8 mouse cellular contexts compared by ENCODE assay signal in genomic region chr14:21990321-21991021, GRCm38 (mm10). TPM values are rescaled to one million over a fixed set of nuclear protein-coding genes. Genes with fewer than 3 reads are reported as not detected.
DNase-seq lines count a peak whose midpoint lies in the region; ATAC-seq and TF ChIP-seq lines count a peak whose summit lies in the region.

No protein-coding gene starts in this region.

- intact Hi-C loops in gastrocnemius, postnatal 14 days (cut with DNase I; ENCODE audit: low total_unique reads) = no loop called here

- no peak for TF ChIP-seq POLR2A in embryonic fibroblast, embryonic 13.5 days (IDR thresholded peaks at IDR 0.05; ENCODE audit: low read depth, low read length)
- TF ChIP-seq POLR2A in lung, adult 2 months (IDR thresholded peaks at IDR 0.05; ENCODE audit: borderline replicate concordance, extremely low read depth, low read depth, low read length) = no peak
- TF ChIP-seq POLR2A in small intestine, adult 2 months (IDR thresholded peaks at IDR 0.05; ENCODE audit: low read depth, low read length) = no peak

- H3K4me1 ChIP-seq in embryonic fibroblast, embryonic 13.5 days (ENCODE audit: control insufficient read depth, insufficient read depth, low read length) = no peaks in the 10 kb centered on the region; the same call in 1 of the 2 replicates
- H3K4me1 ChIP-seq in lung, adult 2 months (ENCODE audit: control insufficient read depth, insufficient read depth, low read length) = peaks cover 6% of the 10 kb centered on the region; the same call in 1 of the 2 replicates
- H3K4me1 ChIP-seq in small intestine, adult 2 months (ENCODE audit: control insufficient read depth, insufficient read depth, insufficient read length, low read length) = peaks cover 15% of the 10 kb centered on the region

- no peak for TF ChIP-seq CTCF in embryonic fibroblast, embryonic 13.5 days (IDR thresholded peaks at IDR 0.05; ENCODE audit: borderline replicate concordance, insufficient read depth, low read length)
- no peak for TF ChIP-seq CTCF in lung, adult 2 months (IDR thresholded peaks at IDR 0.05; ENCODE audit: insufficient read depth, low read length)
- TF ChIP-seq CTCF in small intestine, adult 2 months (IDR thresholded peaks at IDR 0.05; ENCODE audit: extremely low read depth, insufficient read length, insufficient replicate concordance, low read depth, low read length) = no peak

- no peak for ATAC-seq in erythroid progenitor cell, adult 5-6 weeks (replicated peaks; ENCODE audit: low FRiP score, poor library complexity, severe bottlenecking)

- peak overlapping the region; percentile 49 for H3K4me3 ChIP-seq in embryonic fibroblast, embryonic 13.5 days (ENCODE audit: insufficient read depth, low read length)
- H3K4me3 ChIP-seq in lung, adult 2 months (replicated peaks; ENCODE audit: extremely low read depth, low read depth, low read length) = peak overlapping the region; percentile 64
- H3K4me3 ChIP-seq in small intestine, adult 2 months (ENCODE audit: low read depth, low read length) = peak overlapping the region; percentile 58

- peaks cover 2% of the 10 kb centered on the region; the same call in 1 of the 2 replicates for H3K27me3 ChIP-seq in small intestine, adult 2 months (ENCODE audit: control insufficient read depth, insufficient read depth, low read length)

- H3K27ac ChIP-seq in embryonic fibroblast, embryonic 13.5 days (ENCODE audit: insufficient read depth, low read length) = peak overlapping the region; percentile 43
- peak overlapping the region; percentile 81 for H3K27ac ChIP-seq in small intestine, adult 2 months (ENCODE audit: insufficient read depth, low read depth, low read length)

- 14% methylated on average over 31 of the region's 31 CpGs for WGBS in lung, adult 2 months
- WGBS in small intestine, adult 2 months = 7% methylated on average over 31 of the region's 31 CpGs

- 0 out of 2 replicates have a peak, but pooled peaks cover 2% of the 10 kb centered on the region for H3K36me3 ChIP-seq in small intestine, adult 2 months (ENCODE audit: control insufficient read depth, insufficient read depth, low read length)

- DNase-seq in gastrocnemius, postnatal 14 days = peak; percentile 28
- no peak for DNase-seq in gastrocnemius, adult 18-20 months (ENCODE audit: low spot score)
- DNase-seq in kidney, adult 11 months = peak; percentile 59
- peak; percentile 65 for DNase-seq in lung, adult 2 months
- no peak for DNase-seq in left cerebral cortex, adult 11 months (ENCODE audit: low spot score)

RNA-seq across cellular contexts. Expression of gene Zfp503, which starts 1.1 kb away (rescaled TPM):
- 1 to 10 TPM; 7.2 to 9.7 TPM for total RNA-seq in gastrocnemius, postnatal 14 days (2021)
- 1 to 10 TPM; 4.7 to 7.6 TPM for total RNA-seq in gastrocnemius, adult 18-20 months (2021)
- polyA plus RNA-seq in embryonic fibroblast, embryonic 13.5 days (2011; ENCODE audit: insufficient read length, low read depth, missing spikeins) = 29.8 and 34.4 TPM in 2 replicates
- polyA plus RNA-seq in lung, adult 2 months (2012; rRNA removed) = 48.6 and 75.9 TPM in 2 replicates
- 18.2 and 22.7 TPM in 2 replicates for polyA plus RNA-seq in small intestine, adult 2 months (2012; rRNA removed)
- total RNA-seq in erythroid progenitor cell, adult 5-6 weeks (2015; ENCODE audit: low replicate concordance) = not detected in 2 replicates
- not detected in 2 replicates for total RNA-seq in erythroid progenitor cell, adult 5-6 weeks (2017; ENCODE audit: low replicate concordance)

RNA-seq across cellular contexts. Expression of gene Lrmda, which starts 29.0 kb away (rescaled TPM):
- 1 to 10 TPM; 1.6 to 1.7 TPM for total RNA-seq in gastrocnemius, postnatal 14 days (2021)
- 1 to 10 TPM; 2.3 to 3.1 TPM for total RNA-seq in gastrocnemius, adult 18-20 months (2021)
- polyA plus RNA-seq in embryonic fibroblast, embryonic 13.5 days (2011; ENCODE audit: insufficient read length, low read depth, missing spikeins) = 0.63 TPM in 1 of 2 replicates, not detected in the other
- 1.3 and 1.8 TPM in 2 replicates for polyA plus RNA-seq in lung, adult 2 months (2012; rRNA removed)
- 0.34 TPM in 1 of 2 replicates, not detected in the other for polyA plus RNA-seq in small intestine, adult 2 months (2012; rRNA removed)
- 12.2 TPM in 1 of 2 replicates, not detected in the other for total RNA-seq in erythroid progenitor cell, adult 5-6 weeks (2015; ENCODE audit: low replicate concordance)
- not detected in 2 replicates for total RNA-seq in erythroid progenitor cell, adult 5-6 weeks (2017; ENCODE audit: low replicate concordance)

Comparison
In these comparisons a context has a peak if more than half of its experiments do, and no peak if none do; other contexts are left out.
1. DNase-seq: peak in gastrocnemius, postnatal 14 days (single experiment), kidney, adult 11 months (single experiment) and lung, adult 2 months (single experiment); none in gastrocnemius, adult 18-20 months (single experiment) and left cerebral cortex, adult 11 months (single experiment).
2. RNA of gene Zfp503, which starts 1.1 kb away (total RNA-seq): 7.2 to 9.7 TPM in gastrocnemius, postnatal 14 days and 4.7 to 7.6 TPM in gastrocnemius, adult 18-20 months; not detected in erythroid progenitor cell, adult 5-6 weeks; every median in the first group is over 4 times any median in the second.
3. Peak in every context shown above with its lines, with median percentiles within 50 percentile points of each other: H3K4me3 ChIP-seq.